Mouse (Mus musculus): ENCODE measurements around the gene Pgbd5.

The Pgbd5 gene

GRCm38 (mm10) chr8:124439558-124439957 lies at the start of gene Pgbd5:
Gene Pgbd5 (minus strand): TSS chr8:124439658.
- DNase-seq (ENCODE audit: low read depth, low spot score) = no peak

DNA sequence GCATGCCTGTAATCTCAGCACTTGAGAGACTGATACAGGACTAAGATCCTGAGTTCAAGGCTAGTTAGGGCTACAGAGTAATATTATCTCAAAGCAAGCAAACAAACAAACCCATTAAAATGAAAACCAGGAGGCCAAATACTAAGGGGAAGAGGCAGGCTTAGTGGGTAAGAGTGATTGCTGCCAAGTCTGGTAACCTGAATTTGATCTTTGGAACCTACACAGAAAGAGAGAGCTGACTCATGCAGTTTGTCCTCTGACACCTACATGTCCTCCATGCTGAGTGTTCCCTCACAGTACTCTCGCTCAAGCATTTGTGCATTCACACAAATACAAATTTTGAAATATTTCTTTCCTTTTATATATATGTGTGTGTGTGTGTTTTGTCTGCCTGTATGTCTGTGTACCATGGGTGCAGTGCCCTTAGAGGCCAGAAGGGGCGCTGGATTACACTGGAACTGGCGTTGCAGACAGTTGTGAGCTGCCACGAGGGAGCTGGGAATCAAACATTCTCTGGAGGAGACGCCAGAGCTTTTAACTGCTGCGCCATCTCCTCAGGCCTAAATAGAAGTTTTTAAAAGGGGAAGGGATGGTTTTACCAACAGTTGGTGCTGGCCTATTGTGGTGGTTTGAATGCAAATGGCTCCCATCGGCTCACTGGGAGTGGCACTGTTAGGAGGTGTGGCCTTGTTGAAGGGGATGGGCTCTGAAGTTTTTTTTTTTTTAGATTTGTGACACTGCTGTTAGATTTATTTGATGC lies 44.1 kb upstream of the Pgbd5 start:
- no peak for DNase-seq (ENCODE audit: low read depth, low spot score)

DNA sequence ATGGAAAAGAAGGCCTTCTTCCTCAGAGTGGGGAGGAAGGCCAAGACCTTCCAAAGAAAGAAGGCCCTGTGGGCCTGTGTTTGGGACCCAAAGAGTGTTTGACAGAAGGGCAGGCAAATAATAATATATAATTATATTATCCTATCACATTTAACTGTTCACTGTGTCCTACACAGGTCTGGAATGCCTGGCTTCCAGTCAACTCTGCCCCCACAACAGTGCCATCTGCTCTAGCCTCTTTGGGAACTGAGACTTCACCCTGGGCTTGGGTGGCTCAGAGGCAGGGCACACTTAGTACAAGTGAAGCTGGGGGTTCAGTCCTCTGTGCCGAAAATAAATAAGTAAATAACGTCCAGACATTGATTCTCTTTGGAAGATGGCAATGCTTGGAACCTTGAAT lies 43.3 kb upstream of the Pgbd5 start:
- no peak for DNase-seq (ENCODE audit: low read depth, low spot score)

DNA sequence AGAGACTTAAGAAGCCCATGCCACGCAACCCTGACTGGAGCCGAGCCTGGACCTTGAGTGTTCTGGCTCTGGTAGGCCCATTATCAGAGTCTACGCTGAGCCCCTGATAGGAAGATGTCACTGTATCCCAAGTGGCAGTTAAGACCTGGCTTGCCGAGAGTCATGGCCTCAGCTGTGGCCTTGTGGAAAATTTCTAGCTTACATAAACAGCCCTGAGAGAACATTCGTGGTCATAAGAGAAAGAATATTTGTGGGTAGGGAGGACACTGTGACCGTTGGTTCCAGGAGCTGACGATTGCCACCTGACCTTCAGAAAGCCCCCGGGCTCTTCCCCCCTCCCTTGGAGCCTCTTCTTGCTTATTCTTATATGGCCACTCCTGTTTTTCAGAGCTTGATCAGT lies 40.9 kb upstream of the Pgbd5 start:
- no peak for DNase-seq (ENCODE audit: low read depth, low spot score)

GRCm38 (mm10) chr8:124479251-124479650 lies 39.8 kb upstream of the Pgbd5 start:
- DNase-seq (ENCODE audit: low read depth, low spot score) = no peak

DNA sequence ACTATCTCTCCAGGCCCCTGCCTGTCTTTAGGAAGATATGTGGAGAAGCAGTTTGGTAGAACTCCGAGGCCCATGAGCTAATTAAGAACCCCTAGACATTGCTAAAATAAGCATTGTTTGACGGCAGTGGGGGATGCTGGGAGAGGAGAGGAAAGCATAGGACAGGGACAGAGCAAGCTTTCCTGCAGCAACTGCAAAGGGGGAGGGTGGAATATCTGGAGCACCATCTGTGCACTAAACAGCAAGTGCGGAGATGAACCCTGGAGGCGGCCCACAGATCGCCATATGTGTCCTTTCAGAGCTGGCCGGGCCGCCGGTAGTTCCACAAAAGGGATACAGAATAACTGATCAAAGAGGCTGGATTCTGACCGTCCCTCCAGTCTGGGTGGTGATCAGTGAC lies 37.2 kb upstream of the Pgbd5 start:
- DNase-seq (ENCODE audit: low read depth, low spot score) = peak; percentile 40

DNA sequence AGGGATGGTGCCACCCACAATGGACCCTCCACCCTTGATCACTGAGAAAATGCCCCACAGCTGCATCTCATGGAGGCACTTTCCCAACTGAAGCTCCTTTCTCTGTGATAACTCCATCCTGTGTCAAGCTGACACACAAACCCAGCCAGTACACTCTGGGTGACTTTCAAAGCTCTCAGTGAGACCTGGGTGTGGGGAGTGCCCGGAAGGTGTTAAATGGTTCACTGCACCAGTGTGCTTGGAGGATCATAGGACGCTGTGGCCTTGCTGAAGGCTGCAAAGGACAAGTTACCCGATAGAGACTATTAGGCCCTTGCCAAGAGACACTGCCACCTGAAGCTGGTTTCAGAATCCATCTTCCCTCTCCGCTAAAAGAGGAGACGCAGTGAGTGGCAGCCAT lies 36.2 kb upstream of the Pgbd5 start:
- no peak for DNase-seq (ENCODE audit: low read depth, low spot score)

DNA sequence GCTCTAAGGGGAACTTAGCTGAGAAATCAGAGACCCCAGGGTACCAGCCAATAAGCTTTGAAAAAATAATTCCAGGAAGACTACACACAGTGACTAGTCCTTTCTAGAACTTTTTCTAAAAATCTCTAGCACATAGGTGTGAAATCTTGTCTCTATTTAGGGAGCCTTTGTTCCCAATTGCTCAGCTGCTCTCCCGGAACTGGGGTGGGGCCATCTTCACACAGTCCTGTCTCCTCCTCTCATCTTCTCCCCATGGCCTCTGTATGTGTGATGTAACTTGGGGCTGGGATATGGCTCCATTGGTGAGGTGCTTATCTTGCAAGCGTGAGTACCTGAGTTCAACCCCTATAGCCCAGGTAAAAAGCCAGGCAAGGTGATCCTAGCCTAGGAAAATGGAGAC lies 25.2 kb upstream of the Pgbd5 start:
- no peak for DNase-seq (ENCODE audit: low read depth, low spot score)

DNA sequence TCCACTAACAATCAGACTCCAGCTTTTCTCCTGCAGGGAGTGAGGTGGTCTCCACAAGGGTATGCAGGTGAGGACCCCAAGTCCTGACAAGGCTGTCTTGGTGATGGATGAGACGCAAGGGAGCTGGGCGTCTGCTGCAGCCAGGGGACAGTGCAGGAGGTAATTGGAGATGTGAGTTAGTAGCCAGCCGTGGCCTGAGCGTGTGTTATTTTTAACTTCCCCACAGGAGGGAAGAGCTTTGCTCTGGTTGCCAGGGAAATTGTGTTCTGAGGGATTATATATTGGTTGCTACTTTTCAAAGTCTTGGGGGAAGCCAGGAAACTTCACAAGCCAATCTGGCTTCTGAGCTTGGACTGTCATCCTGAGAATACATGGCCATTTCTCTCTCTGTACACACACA lies 23.7 kb upstream of the Pgbd5 start:
- no peak for DNase-seq (ENCODE audit: low read depth, low spot score)

- no peak for DNase-seq (ENCODE audit: low read depth, low spot score)
Observed at GRCm38 (mm10) chr8:124462192-124462591, 22.7 kb upstream of the Pgbd5 start.

DNA sequence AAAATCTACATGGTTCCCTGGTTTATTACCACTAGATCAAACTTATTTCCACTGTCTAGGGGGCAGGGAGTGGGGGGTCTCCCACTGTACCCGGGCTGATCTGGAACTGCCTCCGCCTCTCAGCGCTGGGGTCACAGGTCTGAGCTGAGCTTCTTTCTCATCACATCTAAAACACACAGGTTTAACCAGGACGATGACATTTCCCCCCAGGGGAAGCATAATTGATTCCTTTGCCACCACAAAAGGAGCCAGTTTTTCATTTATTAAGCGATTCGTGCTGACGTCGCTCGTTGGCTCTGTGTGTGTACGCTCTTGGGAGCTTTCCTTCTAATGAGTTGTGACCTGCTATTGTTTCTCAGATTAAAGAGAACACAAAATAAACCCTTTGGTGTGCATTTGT lies 21.6 kb upstream of the Pgbd5 start:
- DNase-seq (ENCODE audit: low read depth, low spot score) = no peak

DNA sequence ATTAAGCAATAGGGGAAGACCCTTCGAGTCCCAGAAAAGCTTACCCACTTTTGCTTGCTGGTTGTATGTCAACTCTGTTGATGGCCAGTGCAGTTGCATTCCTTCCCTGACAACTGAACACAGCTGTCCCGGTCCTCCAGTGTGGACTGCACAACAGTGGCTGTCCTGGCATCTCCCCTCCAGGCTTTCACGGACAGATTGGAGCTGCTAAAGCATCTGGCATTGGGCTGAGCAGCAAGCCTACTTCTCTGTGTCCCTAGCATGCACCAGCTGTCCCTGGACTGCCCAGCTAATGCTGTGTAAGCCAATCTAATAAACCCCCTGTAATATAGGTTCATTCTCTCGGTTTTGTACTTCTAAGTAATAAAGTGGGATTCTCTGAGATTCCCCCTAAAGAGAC lies 21.2 kb upstream of the Pgbd5 start:
- DNase-seq (ENCODE audit: low read depth, low spot score) = no peak

DNA sequence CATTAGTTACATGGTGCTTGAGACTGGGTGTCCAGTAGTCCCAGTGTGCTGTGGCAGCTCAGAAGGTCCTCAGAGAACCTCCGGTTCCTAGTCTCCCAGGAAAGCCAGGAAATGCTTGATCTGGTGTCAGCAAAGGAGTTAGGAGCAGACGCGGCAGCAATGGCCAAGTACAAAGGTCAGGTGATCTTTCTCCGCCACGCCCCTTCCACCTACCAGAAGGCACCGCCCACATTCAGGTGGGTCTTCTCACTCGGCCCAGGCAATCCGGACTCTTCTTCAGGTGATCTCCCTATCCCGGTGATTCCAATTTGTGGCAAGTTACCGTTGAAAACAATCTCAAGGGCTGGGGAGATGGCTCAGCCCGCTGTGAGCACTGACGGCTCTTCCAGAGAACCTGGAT lies 20.2 kb upstream of the Pgbd5 start:
- DNase-seq (ENCODE audit: low read depth, low spot score) = no peak

GRCm38 (mm10) chr8:124455359-124455758 lies 15.9 kb upstream of the Pgbd5 start:
- DNase-seq (ENCODE audit: low read depth, low spot score) = no peak

GRCm38 (mm10) chr8:124450192-124450895 lies 10.9 kb upstream of the Pgbd5 start:
- DNase-seq (ENCODE audit: low read depth, low spot score) = no peak

DNA sequence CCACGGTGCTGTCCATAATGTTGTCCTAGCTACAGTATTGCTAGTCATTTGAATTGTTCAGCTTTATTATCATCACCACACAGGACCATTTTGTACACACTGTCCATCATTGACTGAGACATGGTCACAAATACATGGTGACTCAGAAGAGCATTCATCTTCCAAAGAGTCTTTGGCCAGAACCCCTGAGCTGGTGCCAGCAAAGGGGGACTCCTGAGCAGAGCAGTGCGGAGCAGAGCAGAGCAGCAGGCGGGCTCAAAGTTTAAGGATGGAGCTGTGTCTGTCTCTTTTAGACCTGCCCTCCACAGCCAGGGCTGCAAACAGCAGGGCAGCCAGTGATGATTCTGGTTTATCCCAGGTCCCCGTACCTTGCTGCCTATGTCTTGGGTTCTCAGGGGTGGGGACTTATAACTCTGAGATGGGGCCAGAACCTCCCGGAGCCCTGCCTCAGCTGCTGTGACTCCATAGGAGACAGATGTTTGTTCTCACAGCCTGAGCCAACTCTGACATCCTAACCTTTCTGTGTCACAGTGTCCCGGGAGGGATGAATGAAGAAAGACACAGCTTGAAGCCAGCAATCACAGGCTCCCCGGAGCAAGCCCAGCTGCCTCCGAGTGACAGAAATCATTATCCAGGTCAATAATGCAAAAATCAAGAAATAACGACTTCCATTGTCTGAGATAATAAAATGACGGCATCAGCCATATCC lies 9.7 kb upstream of the Pgbd5 start:
- DNase-seq (ENCODE audit: low read depth, low spot score) = no peak

GRCm38 (mm10) chr8:124436741-124437140 lies 2.7 kb downstream of the Pgbd5 start:
- no peak for DNase-seq (ENCODE audit: low read depth, low spot score)

DNA sequence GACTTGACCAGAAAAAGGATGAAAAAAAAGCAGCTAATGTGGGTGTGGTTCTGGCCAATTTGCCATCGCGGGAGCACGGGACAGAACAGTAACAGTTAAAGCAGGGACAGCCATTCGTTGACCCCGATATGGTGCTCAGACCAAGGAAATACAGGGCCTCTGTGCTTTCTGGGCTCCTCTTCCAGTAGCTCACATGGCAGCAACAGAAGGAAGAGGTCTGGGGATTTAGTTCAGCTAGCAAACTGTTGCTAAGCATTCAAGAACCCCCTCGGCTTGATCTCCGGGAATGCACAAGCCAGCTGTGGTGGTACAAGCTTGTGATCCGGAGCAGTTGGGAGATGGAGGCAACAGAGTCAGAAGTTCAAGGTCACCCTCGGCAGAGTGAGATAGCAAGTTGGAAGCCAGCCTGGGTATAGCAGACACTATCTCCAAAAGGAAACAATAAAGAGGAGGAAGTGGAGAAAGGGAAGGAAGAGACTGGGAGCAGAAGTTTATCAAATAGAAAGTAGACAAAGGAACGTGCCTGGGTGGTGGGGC lies 3.7 kb downstream of the Pgbd5 start:
- DNase-seq (ENCODE audit: low read depth, low spot score) = no peak

DNA sequence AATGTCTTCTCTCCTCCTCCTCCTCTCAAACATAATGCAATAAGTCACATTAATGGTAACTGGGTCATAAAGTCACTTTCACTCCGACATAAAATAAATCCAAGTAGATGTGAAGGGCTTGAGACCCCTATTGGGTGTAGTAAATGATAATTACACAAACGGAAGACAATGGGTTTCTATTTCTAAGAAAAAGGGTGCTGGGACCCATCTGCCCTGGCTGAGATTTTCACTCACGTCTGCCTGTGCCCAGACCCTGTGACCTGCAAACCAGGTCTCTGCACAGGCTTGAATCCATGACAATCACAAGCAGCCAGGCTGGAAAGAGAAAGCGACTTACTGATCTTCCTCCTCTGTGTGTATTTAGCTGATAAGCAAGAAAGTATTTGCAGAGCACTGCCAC lies 4.3 kb downstream of the Pgbd5 start:
- DNase-seq (ENCODE audit: low read depth, low spot score) = no peak

GRCm38 (mm10) chr8:124434126-124434790 lies 5.2 kb downstream of the Pgbd5 start:
- peak; percentile 91 for DNase-seq (ENCODE audit: low read depth, low spot score)

GRCm38 (mm10) chr8:124433451-124434125 lies 5.9 kb downstream of the Pgbd5 start:
- no peak for DNase-seq (ENCODE audit: low read depth, low spot score)

All from retina, adult 2 months (tissue).